Mouse (Mus musculus) adrenal gland, adult 2 months (tissue): ENCODE measurements at regions not wholly inside any gene's neighbourhood (a gene's known extent, or its start where the extent isn't known, plus 50 kb on each side); places are given as distances from the start of the nearest gene placed in this dataset.

Source experiments
- DNase-seq: peaks from one replicate; pipeline ENCODE4 v3.0.0; 2021

DNA sequence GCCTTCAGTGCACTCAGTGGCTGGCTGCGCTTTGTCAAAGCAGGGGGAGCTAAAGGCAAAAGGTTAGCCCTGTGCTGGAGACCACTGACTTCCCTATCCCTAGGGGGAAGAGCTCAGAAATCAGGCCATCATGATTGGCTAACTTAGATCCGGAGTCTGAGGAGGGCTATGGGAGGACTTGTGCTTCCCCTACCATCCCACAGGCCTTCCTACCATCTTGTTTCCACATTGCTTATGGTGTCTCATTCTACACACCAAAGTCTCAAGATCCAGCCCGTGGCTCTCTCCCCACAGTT, 72.9 kb upstream of the 1700024P04Rik start:
- DNase-seq: no peak

GRCm38 (mm10) chr13:99056432-99057292, 72.3 kb upstream of the 1700024P04Rik start:
- no peak for DNase-seq

DNA sequence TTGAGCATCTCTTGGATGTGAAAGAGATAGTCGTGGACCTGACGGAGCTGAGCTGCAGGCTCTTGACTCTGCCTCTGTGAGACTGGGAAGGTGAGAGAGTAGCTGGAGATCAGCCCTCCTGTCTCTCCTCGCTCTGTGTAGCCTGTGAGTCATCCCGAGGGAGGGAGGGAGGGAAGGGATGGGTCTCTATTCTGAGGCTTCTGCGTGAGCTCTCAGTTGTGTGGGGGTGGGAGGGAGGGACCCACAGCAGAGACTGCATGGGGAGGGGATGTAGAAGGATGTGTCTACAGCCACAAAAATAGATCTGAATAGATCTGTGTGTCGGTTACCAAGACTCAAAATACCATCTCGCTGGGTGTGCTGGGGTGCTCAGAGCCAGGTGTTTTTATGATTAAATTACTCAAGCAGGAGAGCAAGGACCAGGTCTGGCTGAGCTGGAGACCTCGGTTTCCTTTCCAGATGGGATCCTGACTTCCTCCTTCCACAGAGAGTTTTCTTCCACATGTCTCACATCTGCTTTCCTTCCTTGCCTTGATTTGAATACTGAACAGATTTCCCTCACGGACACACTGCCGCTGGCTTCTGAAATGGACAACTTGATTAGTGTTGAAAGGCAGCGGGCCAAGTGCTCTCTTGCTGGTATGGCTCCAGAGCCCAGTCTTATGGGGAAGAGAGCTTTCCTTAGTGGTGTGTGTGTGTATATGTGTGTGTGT, 71.4 kb upstream of the 1700024P04Rik start:
- peak; percentile 33 for DNase-seq

- DNase-seq: no peak
Measured at GRCm38 (mm10) chr13:99052076-99052475, 67.7 kb upstream of the 1700024P04Rik start.

DNA sequence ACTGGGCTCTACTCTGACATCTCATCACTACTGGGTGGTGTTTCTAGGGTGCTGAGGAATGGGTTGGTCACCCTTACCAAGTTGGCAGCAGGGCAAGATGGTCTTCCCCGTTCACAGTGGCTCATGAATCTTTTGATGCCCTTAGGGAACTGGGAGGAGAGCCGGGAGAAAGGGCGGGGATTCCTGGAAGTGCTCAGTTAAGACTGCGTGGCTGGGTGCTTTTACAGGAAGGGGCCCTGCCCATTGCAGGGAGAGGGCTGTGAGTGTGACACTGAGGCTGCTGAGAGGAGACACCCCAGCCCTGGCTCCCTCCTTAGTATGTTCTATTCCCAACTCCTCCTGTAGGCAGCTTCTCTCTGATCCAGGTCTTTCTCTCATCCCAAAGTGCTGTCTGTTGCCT, 65.3 kb upstream of the 1700024P04Rik start:
- no peak for DNase-seq

- no peak for DNase-seq
Measured at GRCm38 (mm10) chr13:99048651-99049100, 64.3 kb upstream of the 1700024P04Rik start.

GRCm38 (mm10) chr13:99047219-99047618, 62.9 kb upstream of the 1700024P04Rik start:
- no peak for DNase-seq

GRCm38 (mm10) chr13:99046737-99047136, 62.4 kb upstream of the 1700024P04Rik start:
- no peak for DNase-seq

- no peak for DNase-seq
Measured at GRCm38 (mm10) chr13:99042086-99042485, 57.7 kb upstream of the 1700024P04Rik start.

DNA sequence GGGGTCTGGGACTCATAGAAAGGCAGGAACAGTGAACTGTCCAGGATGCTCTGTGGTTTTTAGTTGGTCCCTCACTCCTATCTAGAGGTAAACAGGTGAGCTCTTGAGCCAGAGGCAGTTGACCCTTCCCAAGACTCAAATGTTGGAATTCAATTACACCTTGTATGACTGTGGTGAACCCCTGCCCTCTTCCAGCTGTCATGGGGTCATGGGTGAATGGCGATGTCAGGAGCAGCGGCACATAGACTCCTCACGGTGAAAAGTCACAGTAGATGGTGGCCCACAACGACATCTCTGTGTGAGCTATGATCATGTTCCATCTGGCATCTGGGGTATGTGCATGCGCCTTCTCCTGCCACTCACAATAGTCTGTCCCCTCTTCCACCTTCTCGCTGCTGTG, 56.9 kb upstream of the 1700024P04Rik start:
- DNase-seq: no peak

GRCm38 (mm10) chr13:99040846-99041245, 56.5 kb upstream of the 1700024P04Rik start:
- no peak for DNase-seq

DNA sequence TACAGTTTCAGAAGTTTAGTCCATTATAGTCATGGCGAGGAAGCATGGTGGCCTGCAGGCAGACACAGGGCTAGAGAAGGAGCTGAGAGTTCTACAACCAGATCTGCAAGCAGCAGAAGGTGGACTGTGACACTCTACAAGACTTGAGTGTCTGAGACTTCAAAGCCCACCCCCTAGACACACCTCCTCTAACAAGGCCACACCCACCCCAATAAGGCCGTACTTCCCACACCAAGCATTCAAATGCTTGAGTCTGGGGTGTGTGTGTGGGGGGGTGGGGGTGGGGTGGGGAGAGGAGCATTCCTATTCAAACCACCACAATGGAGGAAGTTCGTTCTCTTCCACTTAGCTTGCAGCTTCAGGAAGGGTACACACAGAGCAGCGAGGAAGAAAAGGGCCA, 55.8 kb upstream of the 1700024P04Rik start:
- no peak for DNase-seq

GRCm38 (mm10) chr13:99039063-99039385, 54.7 kb upstream of the 1700024P04Rik start:
- no peak for DNase-seq

GRCm38 (mm10) chr13:99038198-99039062, 54.1 kb upstream of the 1700024P04Rik start:
- no peak for DNase-seq

- DNase-seq: no peak
Measured at GRCm38 (mm10) chr13:99037131-99037530, 52.8 kb upstream of the 1700024P04Rik start.
